Mouse (Mus musculus) liver, embryonic 16.5 days (tissue): ENCODE data around the gene Dhps. TPM values are rescaled to one million over a fixed set of nuclear protein-coding genes. Genes with fewer than 3 reads are reported as not detected.
A peak's percentile ranks its signal among the peaks of the same experiment; 100 is the strongest.

Experiments used
- ATAC-seq: fragments of 200-750 bp; cut with Nextera tagmentation; 2 replicates; pipeline ENCODE4 v1.8.0; 2017; ENCODE audit warnings: low read depth, mild to moderate bottlenecking, moderate number of reproducible peaks, moderate library complexity
- H3K27ac ChIP-seq: fragments of 300-500 bp; sonication (generic); 2 replicates; pipeline ENCODE4 v1.5.1; 2014; ENCODE audit warnings: mild to moderate bottlenecking, low read length
- H3K27me3 ChIP-seq: fragments of 300-500 bp; sonication (generic); 2 replicates; pipeline ENCODE4 v1.6.1; 2014; ENCODE audit warnings: low read depth, low read length, mixed read lengths; ENCODE audit not compliant: control insufficient read depth, insufficient read depth
- H3K36me3 ChIP-seq: fragments of 300-500 bp; sonication (generic); 2 replicates; pipeline ENCODE4 v1.6.1; 2014; ENCODE audit warnings: mild to moderate bottlenecking; ENCODE audit not compliant: control insufficient read depth, insufficient read depth
- H3K4me1 ChIP-seq: fragments of 300-500 bp; sonication (generic); 2 replicates; pipeline ENCODE4 v1.6.1; 2014; ENCODE audit warnings: low read depth, low read length, mixed read lengths; ENCODE audit not compliant: control insufficient read depth
- H3K4me2 ChIP-seq: fragments of 300-500 bp; sonication (generic); 2 replicates; pipeline ENCODE4 v1.6.1; 2014; ENCODE audit warnings: low read depth, low read length, mixed read lengths
- H3K4me3 ChIP-seq: fragments of 300-500 bp; sonication (generic); 2 replicates; pipeline ENCODE4 v1.5.1; 2014; ENCODE audit warnings: low read depth, mild to moderate bottlenecking, low read length
- H3K9ac ChIP-seq: fragments of 300-500 bp; sonication (generic); 2 replicates; pipeline ENCODE4 v1.6.1; 2014; ENCODE audit warnings: low read depth, low read length
- H3K9me3 ChIP-seq: fragments of 300-500 bp; sonication (generic); replicated peaks from 2 replicates; pipeline ENCODE4 v1.6.1; 2016; ENCODE audit warnings: low read length; ENCODE audit not compliant: control insufficient read depth
- WGBS: fragments of 180-500 bp; shearing (Covaris S2); extraction: QIAGEN DNeasy Blood & Tissue Kit; methylation state at CpG from one replicate; pipeline ENCODE4 v1.1.7; 2014; ENCODE audit not compliant: insufficient replicate concordance; 5-methylcytosine and 5-hydroxymethylcytosine counted together
- polyA plus RNA-seq: library from polyadenylated mRNA; unstranded; fragments of >200 nt; fragmentation: Nextera tagmentation; extraction: Ambion mirVana; gene quantifications from 2 replicates; pipeline ENCODE4 v1.2.1, GENCODE M21; 2015

Gene Dhps
- 23.5 and 25.7 TPM in 2 replicates for polyA plus RNA-seq

- peak within 1 kb of the TSS; percentile 92 for H3K27ac ChIP-seq
- under 1% methylated on average over 68 of the region's 68 CpGs for WGBS
- peak; percentile 83 for ATAC-seq
Observed at GRCm38 (mm10) chr8:85071514-85072281, at the start of gene Dhps. Gene Dhps, plus strand, starts transcription at chr8:85071757.

GRCm38 (mm10) chr8:85023846-85024245, 47.7 kb upstream of the Dhps start:
- Histone ChIP-seq H3K4me3 (peak overlapping the region; percentile 76; the same call in 1 of the 2 replicates), H3K9ac (no peak overlapping the region), H3K36me3 (peaks cover 14% of the 10 kb centered on the region), H3K27me3 (no peaks in the 10 kb centered on the region), H3K9me3 (no peaks in the 10 kb centered on the region), H3K4me2 (peak overlapping the region; percentile 93; the same call in 1 of the 2 replicates), H3K4me1 (peaks cover 30% of the 10 kb centered on the region), H3K27ac (no peak overlapping the region)
- WGBS = 78% methylated on average over 3 of the region's 3 CpGs
- ATAC-seq = no peak

More at GRCm38 (mm10) chr8:85071514-85072281, at the start of gene Dhps:
- H3K4me3 ChIP-seq = peak within 1 kb of the TSS; percentile 96
- H3K9ac ChIP-seq = peak within 1 kb of the TSS; percentile 90
- peaks cover 41% of the 10 kb centered on the region for H3K4me1 ChIP-seq
- H3K4me2 ChIP-seq = peak within 1 kb of the TSS; percentile 89
- no peaks in the 10 kb centered on the region for H3K27me3 ChIP-seq
- no peaks in the 10 kb centered on the region for H3K9me3 ChIP-seq
- peaks cover 18% of the 10 kb centered on the region for H3K36me3 ChIP-seq

- Histone ChIP-seq H3K27ac (peak within 1 kb of the TSS; percentile 94), H3K36me3 (peaks cover 26% of the 10 kb centered on the region), H3K4me2 (peak within 1 kb of the TSS; percentile 93), H3K4me1 (peaks cover 35% of the 10 kb centered on the region), H3K9me3 (no peaks in the 10 kb centered on the region), H3K27me3 (no peaks in the 10 kb centered on the region), H3K9ac (peak within 1 kb of the TSS; percentile 66), H3K4me3 (peak within 1 kb of the TSS; percentile 96)
- ATAC-seq = peak; percentile 83
- WGBS = 4% methylated on average over 30 of the region's 30 CpGs
Observed at GRCm38 (mm10) chr8:85025098-85025932, 46.2 kb upstream of the Dhps start, which contains the start of gene Asna1. Gene Asna1, minus strand, starts transcription at chr8:85025281.

- Histone ChIP-seq H3K4me2 (peak within 1 kb of the TSS; percentile 93), H3K4me3 (peak within 1 kb of the TSS; percentile 96), H3K36me3 (peaks cover 34% of the 10 kb centered on the region), H3K9me3 (no peaks in the 10 kb centered on the region), H3K27me3 (no peaks in the 10 kb centered on the region), H3K9ac (peak within 1 kb of the TSS; percentile 99), H3K4me1 (peaks cover 35% of the 10 kb centered on the region), H3K27ac (peak within 1 kb of the TSS; percentile 94)
- ATAC-seq = peak; percentile 83
- WGBS = under 1% methylated on average over 75 of the region's 75 CpGs
Observed at GRCm38 (mm10) chr8:85026670-85027515, 44.7 kb upstream of the Dhps start, which contains the start of gene Trir. Gene Trir, plus strand, starts transcription at chr8:85026823.

GRCm38 (mm10) chr8:85027516-85027855, 44.1 kb upstream of the Dhps start:
- WGBS = under 1% methylated on average over 13 of the region's 13 CpGs
- H3K4me1 ChIP-seq = peaks cover 35% of the 10 kb centered on the region
- ATAC-seq = no peak

GRCm38 (mm10) chr8:85027922-85028321, 43.6 kb upstream of the Dhps start:
- H3K27me3 ChIP-seq = no peaks in the 10 kb centered on the region
- no peak for ATAC-seq
- H3K36me3 ChIP-seq = peaks cover 39% of the 10 kb centered on the region
- WGBS = 16% methylated on average over 2 of the region's 2 CpGs
- peak overlapping the region; percentile 94 for H3K27ac ChIP-seq
- H3K4me3 ChIP-seq = peak overlapping the region; percentile 96
- no peaks in the 10 kb centered on the region for H3K9me3 ChIP-seq
- H3K9ac ChIP-seq = peak overlapping the region; percentile 99
- H3K4me1 ChIP-seq = peaks cover 38% of the 10 kb centered on the region
- H3K4me2 ChIP-seq = peak overlapping the region; percentile 70

More at GRCm38 (mm10) chr8:85027516-85027855, 44.1 kb upstream of the Dhps start:
- H3K27me3 ChIP-seq = no peaks in the 10 kb centered on the region
- H3K9ac ChIP-seq = peak overlapping the region; percentile 99
- peak overlapping the region; percentile 96 for H3K4me3 ChIP-seq
- H3K9me3 ChIP-seq = no peaks in the 10 kb centered on the region
- peak overlapping the region; percentile 70 for H3K4me2 ChIP-seq
- peak overlapping the region; percentile 94 for H3K27ac ChIP-seq
- H3K36me3 ChIP-seq = peaks cover 36% of the 10 kb centered on the region

- H3K27ac ChIP-seq = no peak overlapping the region
- H3K9ac ChIP-seq = peak overlapping the region; percentile 99; the same call in 1 of the 2 replicates
- WGBS = 78% methylated on average over 14 of the region's 14 CpGs
- no peaks in the 10 kb centered on the region for H3K27me3 ChIP-seq
- no peak overlapping the region for H3K4me3 ChIP-seq
- peaks cover 38% of the 10 kb centered on the region for H3K4me1 ChIP-seq
- H3K4me2 ChIP-seq = peak overlapping the region; percentile 70; the same call in 1 of the 2 replicates
- ATAC-seq = no peak
- H3K36me3 ChIP-seq = peaks cover 38% of the 10 kb centered on the region
- H3K9me3 ChIP-seq = no peaks in the 10 kb centered on the region
Observed at GRCm38 (mm10) chr8:85029271-85029670, 42.3 kb upstream of the Dhps start.

GRCm38 (mm10) chr8:85032622-85033311, 38.8 kb upstream of the Dhps start:
- WGBS = 59% methylated on average over 4 of the region's 4 CpGs
- H3K4me1 ChIP-seq = peaks cover 43% of the 10 kb centered on the region
- ATAC-seq = no peak
- H3K36me3 ChIP-seq = peaks cover 38% of the 10 kb centered on the region
- no peak overlapping the region for H3K9ac ChIP-seq
- no peaks in the 10 kb centered on the region for H3K9me3 ChIP-seq
- no peak overlapping the region for H3K4me2 ChIP-seq
- no peak overlapping the region for H3K4me3 ChIP-seq
- H3K27ac ChIP-seq = peak overlapping the region; percentile 4; the same call in 1 of the 2 replicates
- no peaks in the 10 kb centered on the region for H3K27me3 ChIP-seq
